Mouse (Mus musculus) embryo, embryonic 9.5 days (tissue): Measurements from ENCODE around the gene Tpx2.

Source experiments
- DNase-seq: peaks from one replicate; pipeline ENCODE4 v3.0.0-alpha.2; 2017; ENCODE audit errors: extremely low spot score

The Tpx2 gene

DNA sequence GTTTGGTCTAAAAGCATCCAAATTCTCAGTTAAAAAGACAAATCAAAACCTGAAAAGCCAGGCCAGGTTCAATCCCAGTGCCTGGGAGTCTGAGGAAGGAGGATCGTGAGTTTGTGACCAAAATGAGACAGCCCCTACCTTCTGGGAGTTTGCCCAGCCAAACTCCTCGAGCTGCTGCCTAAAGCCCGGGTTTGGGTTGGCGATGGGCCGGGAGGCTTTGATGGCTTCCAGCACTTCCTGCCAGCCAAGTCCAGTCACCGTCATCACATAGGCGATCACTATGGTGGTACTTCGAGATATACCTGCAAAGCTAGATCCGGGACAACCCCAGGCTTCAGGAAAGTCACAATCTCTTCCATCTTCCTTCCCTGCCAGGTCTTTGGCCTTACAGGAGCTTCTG, 96.2 kb downstream of the Tpx2 start:
- no peak for DNase-seq
